Mouse (Mus musculus): ENCODE measurements around the gene Slu7.

DNA sequence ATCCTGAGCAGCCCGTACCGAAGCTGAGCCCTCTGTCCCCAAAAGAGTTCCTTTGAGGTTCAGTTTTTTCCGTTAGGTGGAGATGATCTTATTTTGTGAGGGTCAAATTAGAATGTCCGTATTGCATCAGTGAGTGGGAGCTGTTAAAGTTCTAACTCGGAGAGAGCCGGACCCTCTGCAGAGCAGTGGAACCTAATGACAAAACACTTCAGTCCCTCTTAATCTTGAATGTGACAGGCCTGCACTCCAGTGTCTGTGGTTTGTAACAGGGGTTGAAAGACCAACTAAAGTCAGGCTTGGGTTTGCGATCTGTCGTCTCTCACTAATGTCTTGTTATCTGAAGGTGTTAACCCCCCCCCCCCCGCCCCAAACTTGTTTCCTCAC is 472 bp downstream of the Slu7 start:
- no peak for TF ChIP-seq CTCF (IDR thresholded peaks at IDR 0.05)
- no peak for TF ChIP-seq EP300 (IDR thresholded peaks at IDR 0.05)
